Mouse (Mus musculus) spleen, adult 18-20 months (tissue): ENCODE data around the gene Adamtsl2.

Source experiments
- DNase-seq, 2 experiments: peaks; one replicate each; pipeline ENCODE4 v3.0.0; 2022; ENCODE audit warnings: mixed read lengths in 2 of 2

The Adamtsl2 gene

DNA sequence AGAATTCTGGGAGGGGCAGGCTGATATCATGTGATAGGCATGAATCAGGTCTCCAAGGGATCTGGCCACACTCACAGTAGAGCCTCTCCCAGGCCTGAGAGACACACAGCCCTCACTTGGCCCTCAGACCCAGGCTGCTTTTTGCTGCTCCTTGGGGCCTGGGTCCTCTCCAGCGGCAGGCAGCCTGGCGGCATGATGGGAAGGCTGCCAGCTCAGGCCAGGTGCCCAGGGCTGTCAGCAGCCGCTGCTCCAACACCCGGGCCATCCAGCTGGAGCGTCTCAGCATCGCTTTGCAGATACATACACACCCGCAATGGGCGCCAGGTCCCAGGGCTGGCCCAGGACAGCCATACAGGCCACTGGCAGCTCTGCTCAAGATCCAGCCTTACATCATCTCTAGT, 41.1 kb downstream of the Adamtsl2 start:
- no peak for DNase-seq

DNA sequence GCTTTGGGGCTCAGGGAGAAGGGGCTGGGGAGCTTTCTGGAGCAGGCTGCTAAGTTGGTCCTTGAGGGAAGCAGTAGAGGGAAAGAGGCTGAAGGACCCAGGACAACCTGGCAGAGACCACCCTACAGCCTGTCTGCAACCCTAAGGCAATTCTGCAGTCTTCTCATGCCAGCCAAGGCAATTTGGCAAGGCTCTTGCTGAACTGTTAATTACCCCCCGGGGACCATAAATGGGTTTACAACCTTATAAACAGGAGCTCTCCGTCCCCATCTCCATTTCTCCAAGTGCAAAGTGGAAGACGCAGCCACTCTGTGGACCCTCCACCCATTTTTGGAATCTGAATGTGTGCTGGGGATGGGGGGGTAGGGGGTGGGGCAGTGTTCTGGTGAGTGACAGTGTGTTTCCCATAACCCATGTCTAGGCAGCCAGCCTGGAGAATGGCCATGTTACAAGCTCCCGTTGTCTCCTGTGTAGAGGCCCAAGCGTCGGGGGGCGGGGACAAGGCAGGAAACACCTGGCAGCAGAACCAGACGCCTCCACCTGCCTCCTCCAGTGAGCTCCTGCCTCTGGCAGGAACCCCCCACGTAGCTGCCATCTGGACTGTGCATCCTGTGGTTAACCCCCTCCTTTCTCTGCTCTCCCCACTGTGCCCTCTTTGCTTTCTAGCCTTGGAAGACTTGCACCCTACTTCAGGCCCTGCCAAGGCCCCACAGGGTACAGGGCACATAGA, 42.6 kb downstream of the Adamtsl2 start:
- DNase-seq, result peak; percentile 59 to 72

DNA sequence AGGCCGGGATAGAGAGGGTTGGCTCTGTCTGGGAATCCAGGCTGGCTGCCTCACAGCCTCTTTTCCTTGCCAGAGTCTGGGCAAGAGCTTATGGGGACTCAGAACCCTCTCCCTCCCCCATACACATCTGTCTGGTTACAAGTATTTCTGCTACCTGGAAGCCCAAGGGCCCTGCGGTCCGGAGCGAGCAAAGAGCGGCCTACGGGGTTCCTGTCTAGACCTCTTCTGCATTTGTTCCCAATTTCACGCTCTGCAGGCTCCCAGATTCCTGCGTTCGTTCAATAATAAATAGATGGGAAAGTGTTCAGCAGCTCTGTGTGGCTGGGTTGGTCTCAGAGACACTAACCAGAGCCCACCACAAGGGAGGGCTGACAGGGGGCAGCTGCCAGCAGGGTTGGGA, 43.4 kb downstream of the Adamtsl2 start:
- peak in 1 of 2 experiments; percentile 24 for DNase-seq

DNA sequence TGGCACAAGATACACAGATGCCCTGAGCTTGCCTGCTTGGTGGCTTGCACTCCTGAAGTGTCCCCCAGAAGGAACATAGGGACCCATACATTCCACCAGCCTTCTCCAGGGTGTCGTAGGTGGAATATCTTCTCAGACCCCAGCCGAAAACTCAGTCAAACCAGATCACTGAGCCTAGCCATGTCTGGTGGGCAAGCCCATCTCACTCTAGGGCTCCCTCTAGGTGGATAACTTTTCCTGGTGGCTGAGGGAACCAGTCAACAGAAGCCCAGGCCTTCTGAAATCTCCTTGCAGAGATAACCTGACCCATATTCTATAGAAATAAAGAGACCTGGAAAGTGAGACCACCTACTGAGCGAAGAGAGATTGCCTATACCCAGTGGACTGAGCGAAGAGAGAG, 43.9 kb downstream of the Adamtsl2 start:
- DNase-seq, result no peak

DNA sequence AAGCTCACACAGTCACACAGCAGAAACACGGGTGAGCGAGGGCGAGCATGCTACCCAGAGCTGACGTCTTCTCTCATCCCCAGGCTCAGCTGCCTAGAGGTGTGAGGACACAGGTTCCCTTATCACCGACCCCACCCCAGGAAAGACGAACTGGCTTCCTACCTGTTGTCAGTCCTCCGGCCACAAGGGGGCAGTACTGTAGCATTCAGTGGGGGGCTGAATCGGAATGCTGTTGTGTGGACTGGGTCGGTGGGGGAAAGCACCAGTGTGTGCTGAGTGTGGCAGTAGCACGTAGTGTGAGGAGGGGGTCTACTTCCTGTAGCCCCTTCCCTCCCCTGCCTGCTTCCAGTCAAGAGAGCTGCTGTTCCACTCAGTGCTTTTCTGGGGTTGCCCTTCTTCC, 46.8 kb downstream of the Adamtsl2 start:
- DNase-seq, result peak; percentile 30 to 68

DNA sequence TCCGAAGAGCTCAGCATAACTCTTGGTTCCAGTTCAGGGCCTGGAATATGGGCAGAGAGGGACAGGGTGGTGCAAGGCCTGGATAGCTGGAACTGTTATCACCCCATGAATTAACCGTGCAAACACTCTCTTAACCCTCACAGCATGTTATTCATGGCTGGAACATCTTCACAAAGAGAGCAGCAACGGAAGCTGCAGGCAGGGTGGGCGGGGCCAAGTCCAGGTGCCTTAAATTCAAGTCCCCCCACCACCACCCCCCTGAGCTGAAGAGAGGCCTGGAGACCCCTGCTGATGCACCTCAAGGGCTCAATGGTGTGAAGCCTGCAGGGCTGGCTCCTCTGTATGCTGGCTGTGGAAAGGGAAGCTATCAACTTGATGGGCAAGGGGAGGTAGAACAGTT, 47.3 kb downstream of the Adamtsl2 start:
- DNase-seq, result no peak

DNA sequence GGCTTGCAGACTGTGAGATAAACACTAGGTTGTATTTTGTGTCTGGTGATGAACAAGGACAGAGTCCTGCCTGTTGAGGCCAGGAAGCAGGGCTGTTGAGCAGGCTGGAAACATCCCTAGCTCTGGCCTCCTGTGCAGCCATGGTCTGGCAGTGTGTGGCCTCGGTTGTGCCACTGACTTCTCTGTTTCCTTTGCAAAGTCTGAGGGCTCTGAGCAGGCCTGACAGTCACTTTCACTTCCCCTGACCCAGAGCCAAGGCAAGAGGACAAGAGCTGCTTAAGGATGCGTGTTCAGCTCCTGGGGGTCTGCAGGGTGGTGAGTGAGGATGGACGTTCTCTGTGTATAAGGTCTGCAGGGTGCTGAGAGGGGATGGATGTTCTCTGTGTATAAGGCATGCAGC, 49.8 kb downstream of the Adamtsl2 start:
- DNase-seq, result peak in 1 of 2 experiments; percentile 17

DNA sequence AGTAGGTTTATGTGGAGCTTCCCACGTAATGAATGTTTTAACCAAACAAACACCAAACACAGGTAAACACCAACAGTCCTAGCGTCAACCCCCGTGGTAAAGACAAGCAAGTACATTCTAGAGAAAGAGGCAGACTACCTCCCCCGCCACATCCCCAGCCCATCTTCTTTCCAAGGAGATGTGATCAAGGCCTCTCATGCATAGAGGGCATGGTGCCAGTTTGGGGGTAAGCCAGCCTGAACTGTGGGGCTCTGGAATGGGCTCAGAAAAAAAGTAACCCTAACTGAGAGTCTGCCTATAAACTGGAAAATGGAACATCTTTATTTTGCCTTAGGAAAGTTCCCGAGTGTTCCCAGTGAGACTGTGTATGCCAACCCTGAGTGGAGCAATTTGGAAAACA, 56.8 kb downstream of the Adamtsl2 start:
- DNase-seq, result no peak

DNA sequence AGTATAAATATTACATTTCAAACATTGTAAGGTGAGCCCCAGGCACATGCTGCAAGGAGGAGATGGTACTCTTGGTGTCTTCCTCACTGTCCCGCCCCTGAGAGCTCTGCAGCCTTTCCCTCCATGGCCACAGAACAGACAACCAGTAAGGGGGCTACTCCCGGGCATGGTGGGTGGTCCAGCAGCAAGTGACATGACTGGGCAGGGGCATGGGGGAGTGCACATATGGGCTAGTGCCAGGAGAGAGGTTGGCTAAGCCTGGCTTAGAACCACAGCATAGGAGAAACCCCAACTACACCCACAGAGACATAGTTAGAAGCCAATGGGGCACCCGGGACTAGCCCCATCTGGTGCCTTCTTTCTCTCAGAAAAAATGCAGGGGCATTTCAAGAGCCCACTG, 57.2 kb downstream of the Adamtsl2 start:
- no peak for DNase-seq

DNA sequence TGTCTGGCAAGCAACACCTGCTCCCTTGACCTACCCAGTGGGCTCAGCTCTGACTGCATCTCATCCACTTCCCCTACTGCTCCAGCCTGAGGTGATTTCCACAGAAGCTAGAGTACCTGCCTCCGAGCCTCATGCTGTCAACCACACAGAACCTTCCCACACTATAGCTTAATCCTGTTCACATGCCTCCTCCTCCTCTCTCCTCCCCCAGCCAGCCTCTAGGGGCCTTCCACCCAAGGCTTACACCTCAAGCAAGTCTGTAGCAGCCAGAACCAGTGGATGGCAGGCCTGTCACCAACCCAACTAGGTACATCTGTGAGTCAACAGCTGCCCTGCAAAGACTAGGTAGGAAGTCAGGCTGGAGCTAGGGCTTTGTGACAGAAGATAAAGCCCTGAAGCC, 57.6 kb downstream of the Adamtsl2 start:
- no peak for DNase-seq

DNA sequence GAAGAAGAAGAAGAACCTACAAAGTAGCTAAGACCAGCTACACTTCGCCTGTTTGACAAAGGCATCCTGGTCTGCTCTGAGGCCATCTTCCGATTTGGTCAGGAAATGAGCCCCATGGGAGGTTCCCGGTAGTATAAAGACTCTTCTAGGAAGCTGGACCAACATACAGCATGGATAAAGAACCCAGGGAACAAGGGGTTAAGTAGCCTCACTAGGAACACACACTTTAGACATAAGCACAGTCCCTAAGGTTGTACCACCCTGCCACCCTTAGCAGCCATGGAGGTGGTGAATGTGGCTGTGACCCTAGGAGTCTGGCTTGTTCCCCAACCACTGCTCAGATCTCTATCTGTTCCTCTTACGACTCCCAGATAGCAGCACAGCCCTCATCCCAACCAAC, 59.2 kb downstream of the Adamtsl2 start:
- no peak for DNase-seq

DNA sequence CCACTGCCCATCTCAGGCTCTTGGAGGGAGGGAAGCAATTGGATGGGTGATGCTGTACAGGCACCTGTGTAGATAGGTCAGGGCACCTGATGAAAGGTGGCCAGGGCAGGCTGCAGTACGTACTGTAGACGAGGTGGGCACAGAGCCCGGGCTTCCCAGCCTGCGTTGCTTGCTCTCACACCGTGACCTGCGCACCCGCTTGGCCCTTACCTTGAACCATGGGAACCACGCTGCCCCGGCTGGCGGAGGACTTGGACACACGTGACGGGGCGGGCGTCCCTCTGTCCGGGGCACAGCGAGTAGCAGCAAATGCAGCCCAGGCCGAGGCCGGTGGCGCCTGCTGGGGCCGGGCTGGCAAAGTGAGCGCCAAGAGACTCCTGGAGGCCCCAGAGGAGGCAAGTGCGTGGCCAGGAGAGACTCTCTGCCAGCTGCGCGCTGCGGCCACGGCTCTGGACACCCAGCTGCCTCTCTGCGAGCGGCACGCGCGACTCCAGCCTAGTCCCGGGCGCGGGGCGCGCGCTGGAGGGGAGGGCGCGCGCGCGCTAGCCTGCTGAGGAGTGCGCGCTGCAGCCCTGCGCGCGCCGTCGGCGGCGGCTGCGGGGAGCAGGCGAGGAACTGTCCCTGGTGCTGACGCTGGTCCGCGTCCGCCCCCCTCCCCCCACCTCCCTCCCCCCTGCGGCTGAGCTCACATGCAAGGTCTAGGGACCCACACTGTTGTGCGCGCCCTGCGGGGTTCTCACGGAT, 62.9 kb downstream of the Adamtsl2 start, which contains the start of gene Fam163b:
Gene Fam163b, minus strand, starts transcription at position 542 of the 744 bp plus-strand sequence.
- DNase-seq, result no peak

DNA sequence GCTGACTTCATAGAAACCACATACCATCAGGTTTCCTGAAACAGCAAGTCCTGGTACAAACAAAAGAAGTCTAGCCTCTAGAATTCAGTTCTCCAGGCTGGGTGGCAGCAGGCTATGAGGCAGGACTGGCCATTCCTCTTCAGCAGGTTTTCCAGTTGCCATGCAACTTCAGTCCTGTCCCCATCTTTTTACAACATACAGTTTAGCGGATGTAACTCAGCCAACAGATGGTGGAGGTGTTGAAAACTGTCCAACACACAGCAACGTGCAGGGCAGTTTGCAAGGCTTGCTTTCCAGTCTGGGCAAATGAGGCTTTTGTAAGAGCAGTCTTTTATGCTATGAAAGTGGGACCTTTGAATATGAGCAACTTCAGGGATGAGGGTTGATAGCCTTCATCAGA, 65.8 kb downstream of the Adamtsl2 start:
- DNase-seq, result no peak

DNA sequence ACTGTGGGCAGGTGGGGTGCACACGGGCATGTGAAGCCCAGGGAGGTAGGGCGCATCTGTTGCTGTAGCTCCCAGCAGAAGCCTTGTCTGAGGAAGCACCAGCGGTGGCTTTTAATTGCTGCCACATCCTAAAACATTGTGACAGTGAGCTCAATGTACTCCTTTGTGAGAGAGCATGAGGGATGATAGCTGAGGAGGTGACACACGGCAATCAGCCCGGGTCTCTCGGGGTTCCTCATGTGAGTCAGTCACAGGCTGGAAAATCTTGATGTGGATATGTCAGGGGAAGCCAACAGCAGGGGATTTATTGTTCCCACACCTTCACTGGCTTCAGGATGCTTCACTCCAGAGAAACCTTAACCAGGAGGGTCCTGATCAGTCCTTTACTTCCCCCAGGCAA, 67.7 kb downstream of the Adamtsl2 start:
- no peak for DNase-seq

DNA sequence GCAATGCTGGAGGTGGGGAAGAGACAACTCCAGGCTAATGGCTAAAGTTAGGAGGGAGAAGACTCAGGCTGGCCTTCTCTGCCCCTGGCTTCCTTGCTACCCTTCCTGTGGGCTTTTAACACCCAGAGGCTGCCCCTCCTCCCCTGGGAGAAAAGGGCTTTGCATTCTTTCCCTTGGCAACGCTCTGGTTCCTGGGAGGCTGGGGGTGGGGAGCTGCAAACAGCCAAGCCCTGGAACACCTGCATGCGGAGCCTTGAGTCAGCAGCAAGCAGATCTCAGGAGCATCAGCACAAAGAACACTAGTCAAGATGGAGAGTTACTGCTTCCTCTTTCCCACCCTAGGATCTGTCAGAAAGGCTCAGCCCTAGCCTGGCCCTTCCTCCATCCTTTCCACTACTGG, 70.3 kb downstream of the Adamtsl2 start:
- DNase-seq, result no peak

DNA sequence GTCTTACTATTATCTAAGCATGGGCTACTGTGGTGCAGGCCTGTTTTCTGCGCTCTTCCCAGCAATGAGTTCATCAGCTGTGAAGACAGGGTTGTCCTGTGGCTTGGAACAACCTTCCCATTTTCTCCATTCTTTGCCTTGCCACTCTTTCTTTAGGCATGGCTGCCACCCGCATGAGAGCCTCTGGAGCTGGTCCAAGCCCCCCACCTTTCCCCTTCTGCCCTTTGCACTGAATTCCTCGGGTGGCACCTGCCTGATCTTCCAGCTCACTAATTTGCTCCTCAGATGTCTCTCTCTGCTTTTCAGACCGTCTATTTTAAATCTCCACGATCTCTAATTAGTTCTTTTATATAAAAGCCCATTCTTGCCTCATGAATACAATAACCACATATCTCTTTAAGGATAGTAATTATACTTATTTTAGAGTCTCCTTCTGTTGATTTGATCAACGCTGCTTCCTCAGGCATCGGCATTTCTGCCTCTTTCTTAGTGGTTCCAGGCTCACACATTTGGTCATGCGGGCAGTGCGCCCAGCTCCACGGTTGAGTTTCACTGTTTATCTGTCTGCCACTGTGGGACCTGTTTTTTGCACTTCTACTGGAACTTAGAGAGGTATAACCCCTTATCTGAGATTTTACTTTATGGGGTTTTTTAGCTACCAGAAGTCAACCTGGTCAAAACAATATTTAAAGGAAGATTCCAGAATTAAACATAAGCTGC, 75.4 kb downstream of the Adamtsl2 start:
- no peak for DNase-seq

DNA sequence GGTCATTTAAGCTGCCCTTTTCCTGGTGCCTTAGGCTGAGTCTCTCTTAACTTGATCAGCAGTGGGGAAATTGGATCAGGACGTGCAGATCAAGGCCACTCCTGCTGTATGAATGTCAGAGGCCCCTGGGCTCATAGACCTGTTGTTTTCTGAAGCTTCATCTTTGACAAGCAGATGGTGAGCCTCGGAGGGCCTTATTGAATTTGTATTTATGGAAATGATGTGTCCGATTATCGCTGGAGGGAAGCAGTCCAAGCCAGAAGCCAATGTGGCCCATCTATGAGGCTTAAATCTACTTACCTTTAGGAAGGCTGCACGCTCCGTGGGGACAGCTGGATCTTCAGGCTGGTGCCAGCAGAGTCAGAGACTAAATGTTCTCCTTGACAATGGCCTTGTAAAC, 77.4 kb downstream of the Adamtsl2 start:
- no peak for DNase-seq
